Mouse (Mus musculus): ENCODE measurements around the gene Racgap1.

The Racgap1 gene

DNA sequence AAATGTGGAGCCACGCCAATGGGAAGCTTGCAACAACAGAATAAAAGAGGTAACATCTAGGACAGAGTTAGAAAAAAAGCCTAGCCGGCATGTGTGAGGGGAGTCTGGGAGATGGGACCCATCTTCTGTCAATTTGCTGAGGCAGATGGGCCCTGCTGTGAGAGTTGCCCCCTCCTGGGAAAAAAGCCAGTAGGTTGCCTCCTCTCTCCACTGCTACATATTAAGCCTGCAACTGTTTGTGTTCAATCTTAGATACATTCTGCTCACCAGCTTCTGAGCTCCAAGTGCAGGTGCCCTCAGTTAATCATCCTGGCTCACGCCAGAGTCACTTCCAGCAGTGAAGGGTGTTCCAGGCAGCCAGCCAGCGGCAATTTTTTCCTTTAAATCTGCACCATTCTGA is 31.6 kb downstream of the Racgap1 start:
- DNase-seq (ENCODE audit: low spot score in 2 of 2) = no peak

DNA sequence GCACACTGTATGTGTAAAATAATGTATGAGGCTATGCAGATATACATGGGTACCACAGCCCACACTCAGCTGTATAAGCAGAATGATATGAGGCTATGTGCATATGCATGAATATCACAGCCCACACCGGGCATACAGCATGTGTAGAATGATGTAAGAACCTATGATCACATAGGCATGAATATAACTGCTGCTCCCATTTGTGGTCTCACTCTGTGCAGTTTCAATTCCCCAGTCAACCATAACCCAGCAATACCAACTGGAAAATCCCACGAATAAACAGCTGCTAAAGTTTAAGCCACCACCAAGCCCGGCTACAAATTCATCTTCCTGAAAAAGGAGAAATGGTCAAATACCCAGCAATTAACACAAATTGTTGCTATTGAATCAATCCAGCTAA is 32.9 kb downstream of the Racgap1 start:
- no peak for DNase-seq (ENCODE audit: low spot score in 2 of 2)

DNA sequence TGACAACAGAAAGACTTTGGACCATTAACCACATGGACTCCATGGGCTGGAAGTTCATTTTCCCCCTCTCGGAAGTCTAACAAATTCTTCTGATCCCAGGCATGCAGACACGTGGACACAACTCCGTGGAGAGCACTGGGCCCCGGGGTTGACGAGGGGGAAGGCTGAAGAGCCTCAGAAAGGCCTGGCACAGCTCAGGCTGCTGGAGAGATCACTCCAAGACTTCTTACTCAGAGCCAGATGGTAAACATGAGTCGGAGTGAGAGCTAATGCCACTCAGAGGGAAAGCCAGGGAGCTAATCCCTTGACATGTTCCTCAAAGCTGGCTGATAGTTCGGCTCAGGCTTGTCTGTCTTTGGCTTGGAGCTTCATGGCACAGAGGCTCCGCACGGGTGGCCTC is 36.2 kb downstream of the Racgap1 start:
- DNase-seq (ENCODE audit: low spot score in 2 of 2) = no peak

DNA sequence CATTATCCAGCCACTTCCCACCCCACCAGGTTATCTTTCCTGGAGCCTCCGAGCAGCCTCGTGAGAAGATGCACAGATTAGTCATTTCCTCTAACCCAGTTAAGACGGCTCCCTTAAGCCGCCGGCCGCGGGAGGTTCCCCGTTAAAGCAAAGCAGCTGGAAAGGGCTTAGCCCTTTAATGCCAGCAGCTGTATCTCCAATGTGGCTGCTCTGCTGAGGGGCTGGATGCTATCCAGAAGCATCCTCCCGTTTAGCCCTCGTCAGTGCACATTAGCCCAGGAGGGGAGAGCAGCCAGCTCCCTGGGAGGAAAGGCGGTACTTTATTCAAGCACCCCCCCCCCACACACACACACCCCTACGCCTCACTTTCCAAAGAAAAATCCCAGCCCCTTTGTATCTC is 36.7 kb downstream of the Racgap1 start:
- DNase-seq (ENCODE audit: low spot score in 2 of 2) = peak; percentile 23 to 48

DNA sequence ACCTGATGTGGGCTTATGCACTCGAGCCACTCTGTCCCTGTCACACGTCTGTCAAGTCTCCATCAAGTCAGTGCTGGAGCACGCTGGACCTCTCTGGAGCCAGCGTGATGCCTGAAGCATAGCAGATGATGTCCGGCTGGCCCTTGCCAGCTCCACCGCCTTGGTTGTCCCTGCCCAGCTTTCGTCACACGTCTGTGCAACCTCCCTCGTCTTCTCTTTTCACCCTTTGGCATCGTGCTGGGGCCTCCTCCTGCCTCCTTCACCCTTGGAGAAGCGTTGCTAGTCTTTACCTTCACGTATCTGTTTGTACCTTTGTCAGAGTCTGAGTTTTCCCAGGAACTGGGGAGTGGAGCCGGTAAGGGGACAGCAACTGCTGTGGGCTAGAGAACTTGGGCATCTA is 37.2 kb downstream of the Racgap1 start:
- DNase-seq (ENCODE audit: low spot score in 2 of 2) = no peak

DNA sequence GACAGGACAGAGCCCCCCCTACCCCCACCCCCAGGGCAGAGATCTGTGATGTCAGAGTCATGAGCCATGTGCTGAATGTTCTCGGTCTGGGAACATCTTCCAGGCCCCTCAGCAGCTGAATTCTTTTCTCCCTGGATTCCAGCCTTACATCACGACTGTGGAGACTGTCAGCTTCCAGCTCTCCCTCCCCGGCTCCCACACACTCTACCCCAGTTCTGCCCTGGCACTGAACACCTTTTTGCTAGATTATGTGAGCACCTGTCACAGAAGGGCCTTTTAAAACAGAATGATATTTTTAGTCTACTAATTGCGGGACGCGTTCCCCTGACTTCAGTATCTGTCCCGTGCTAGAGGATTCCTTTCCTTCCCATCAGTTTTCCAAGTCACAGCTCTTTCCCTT is 39.9 kb downstream of the Racgap1 start:
- no peak for DNase-seq (ENCODE audit: low spot score in 2 of 2)

DNA sequence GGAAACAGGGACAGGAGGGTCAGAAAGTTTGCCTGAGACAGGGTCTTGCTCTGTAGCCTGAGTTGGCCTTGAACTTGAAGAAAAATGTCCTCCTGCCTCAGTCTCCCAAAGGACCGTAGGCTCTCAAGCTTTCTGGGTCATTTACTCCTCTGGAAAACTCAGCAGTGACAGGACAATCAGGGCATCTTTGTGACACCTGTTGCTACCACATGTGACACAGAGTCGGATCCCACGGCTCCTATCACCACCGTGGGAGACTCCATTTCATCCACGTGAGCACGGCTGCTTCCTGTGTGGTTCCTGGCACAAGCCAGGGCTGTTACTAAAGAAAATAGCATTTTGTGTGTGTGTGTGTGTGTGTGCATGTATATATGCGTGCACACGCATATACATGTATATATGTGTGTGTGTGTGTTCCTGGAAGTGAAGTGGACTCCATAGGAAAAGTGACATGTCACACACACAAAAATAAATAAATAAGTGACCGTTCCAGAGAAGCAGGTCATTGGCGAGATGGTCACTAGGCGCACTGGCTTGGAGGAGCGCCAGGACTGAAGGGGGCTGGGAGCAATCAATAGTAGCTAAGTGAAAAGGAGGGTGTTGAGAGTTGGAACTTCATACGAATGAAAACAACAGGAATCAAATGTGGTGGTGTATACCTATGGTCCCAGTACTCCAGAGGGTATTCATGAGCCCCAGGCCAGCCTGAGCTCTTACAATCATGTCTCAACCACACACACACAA is 42.9 kb downstream of the Racgap1 start:
- no peak for DNase-seq (ENCODE audit: low spot score in 2 of 2)

DNA sequence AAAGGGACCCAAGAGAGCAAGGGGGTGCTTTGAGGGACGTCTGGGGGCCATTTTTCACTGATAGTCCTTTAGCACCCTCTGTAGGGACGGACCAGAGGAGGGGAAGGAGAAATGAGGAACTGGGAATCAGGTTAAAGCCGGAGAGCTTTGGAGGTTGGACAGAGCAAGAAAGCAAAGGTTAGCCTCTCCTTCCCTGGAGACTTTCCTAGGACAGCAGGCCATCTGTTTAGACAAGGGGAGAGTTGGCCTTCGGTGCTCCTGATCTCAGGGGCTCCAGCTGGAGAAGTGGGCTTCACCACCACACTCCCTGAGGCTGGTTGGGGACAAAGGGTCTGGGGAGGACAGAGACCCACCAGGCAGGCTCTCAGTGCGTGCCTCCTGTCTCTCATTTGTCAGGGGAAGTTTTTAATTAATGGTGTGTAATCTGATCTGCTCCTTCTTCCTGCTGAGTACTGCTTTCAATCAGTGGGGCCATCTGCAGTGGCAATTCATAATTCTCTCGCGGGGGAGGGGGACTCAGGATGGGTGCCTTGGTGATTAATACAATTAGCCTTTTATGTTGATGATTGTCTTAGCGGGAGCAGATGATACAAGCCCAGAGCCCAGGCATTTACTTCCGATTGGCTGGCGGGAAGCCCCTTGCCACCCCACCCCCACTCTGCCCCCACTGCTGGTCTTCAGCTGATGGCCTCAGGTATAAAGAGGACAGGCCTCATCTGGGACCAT is 43.9 kb downstream of the Racgap1 start:
- no peak for DNase-seq (ENCODE audit: low spot score in 2 of 2)

DNA sequence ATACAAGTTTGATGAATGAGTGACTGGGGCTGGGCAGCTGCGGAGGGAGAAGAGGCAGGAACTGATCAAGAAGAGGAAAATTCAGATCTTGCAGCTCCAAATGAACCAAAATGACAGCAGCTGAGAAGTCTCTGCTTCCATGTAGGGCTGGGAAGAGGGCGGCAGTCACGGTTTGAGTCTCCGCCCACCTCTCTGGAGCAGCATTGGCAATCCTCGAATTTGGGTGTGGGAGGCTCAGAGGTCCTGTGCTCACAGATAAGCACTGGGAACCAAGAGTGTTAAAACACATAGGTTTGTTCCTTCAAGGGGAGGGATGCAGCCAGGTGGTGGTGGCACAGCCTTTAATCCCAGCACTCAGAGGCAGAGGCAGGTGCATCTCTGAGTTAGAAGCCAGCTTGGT is 44.9 kb downstream of the Racgap1 start:
- DNase-seq (ENCODE audit: low spot score in 2 of 2) = no peak

DNA sequence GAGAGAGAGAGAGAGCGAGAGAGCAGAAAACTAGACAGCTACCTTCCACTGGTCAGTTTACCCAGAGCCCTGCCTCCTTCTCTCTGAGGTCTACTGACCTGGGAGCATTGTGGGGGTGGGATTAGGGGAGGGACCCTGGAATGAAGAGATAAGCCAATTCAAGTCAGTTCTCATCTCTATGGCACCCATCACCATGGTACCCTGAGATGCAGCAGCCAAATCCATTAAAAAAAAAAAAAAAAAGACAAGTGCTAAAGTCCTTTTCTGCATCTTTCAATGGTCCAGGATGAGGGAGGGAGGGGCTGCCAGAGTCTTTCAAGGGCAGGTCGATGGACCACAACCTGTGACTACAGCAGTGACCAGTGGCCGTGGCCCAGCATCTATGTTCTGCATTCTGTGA is 45.9 kb downstream of the Racgap1 start:
- DNase-seq (ENCODE audit: low spot score in 2 of 2) = no peak

DNA sequence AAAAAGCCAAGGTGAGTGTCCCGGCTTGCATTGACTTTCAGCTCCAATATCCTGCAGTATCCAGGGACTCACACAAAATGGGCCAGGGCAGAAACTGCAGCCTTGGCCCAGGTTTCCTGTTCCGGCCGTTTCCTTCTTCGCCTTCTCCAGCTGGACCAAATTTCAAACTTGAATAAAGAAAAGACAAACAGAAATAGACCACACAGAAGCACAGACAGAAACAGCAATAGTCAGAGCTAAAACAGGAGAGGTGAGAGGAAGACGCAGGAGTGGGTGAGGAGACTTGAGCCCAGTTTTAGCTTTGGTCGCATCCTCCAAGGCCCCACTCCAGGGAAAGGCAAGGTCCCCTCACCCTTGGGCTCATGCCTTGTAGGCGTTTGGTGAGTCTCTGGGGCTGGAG is 48.2 kb downstream of the Racgap1 start:
- no peak for DNase-seq (ENCODE audit: low spot score in 2 of 2)

DNA sequence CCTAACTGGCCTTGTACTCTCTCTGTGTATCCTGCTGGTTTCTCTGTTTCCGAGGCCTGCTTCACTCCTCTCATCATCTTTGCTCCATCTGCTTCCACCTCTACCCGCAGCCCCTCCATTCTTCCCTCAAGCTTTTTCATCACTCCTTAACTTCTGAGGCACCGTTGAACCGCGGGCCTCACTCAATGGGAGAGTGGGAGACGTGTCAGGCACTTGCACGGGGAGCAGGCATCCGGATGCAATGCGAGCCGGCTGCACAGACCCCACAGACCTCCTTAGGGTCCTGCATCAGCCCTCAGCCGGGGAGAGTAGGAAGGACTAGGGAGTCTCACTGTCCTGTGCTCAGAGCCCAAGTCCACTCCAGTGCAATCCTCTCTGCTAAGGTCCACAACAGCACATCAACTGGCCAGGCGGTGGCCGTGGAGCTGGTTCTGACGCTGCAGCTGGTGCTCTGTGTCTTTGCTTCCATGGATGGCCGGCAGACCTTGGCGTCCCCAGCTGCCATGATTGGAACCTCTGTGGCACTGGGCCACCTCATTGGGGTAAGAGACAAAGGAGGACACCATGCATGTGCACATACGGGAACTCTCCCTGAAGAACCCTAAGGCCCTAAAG is 49.1 kb downstream of the Racgap1 start:
- DNase-seq (ENCODE audit: low spot score in 2 of 2) = no peak

DNA sequence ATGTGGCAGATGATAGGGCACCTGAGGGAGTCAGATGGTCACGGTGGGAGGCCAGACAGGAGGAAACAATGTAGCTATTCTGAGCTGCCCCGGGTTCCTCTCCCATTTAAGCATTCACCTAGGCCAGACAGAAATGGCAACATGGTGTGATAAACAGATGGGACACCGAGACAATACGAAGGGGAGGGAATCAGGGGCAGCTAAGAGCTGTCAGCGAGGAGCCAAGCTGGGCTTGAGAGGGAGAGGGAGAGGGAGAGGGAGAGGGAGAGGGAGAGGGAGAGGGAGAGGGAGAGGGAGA is 49.7 kb downstream of the Racgap1 start:
- DNase-seq (ENCODE audit: low spot score in 2 of 2) = no peak

DNA sequence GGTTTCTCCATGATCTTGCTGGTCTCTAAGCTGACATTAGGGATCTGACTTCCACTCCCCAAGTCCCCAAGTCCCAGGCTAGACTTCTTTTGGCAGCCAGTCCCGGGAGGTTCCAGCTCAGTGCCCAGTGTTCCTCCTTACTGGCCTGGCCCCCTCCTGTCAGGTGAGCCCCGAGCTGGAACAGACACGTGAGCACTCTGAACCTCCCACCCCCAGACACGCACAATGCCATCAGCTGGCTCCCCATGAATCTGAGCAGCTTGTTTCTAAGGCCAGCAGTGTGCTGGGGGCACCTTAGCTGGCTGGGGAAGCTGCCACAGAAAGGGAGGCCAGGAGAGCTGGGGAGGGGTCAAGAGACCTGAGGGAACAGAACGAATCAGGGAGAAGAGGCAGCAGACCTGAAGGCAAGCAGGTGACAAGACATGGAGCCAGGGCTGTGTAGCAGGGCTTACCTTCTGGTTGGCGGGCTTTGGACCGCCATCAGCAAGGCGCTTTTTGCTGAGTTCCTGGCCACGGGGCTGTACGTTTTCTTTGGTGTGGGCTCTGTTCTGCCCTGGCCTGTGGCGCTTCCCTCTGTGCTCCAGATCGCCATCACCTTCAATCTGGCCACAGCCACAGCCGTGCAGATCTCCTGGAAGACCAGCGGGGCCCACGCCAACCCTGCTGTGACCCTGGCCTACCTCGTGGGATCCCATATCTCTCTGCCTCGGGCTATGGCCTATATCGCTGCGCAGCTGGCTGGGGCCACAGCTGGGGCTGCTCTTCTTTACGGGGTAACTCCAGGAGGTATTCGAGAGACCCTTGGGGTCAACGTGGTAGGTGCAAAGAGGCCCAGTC is 50.3 kb downstream of the Racgap1 start, which contains the start of gene Aqp6:
Aqp6 (plus strand) TSS at position 415 of the 837 bp plus-strand sequence.
- DNase-seq (ENCODE audit: low spot score in 2 of 2) = no peak

DNA sequence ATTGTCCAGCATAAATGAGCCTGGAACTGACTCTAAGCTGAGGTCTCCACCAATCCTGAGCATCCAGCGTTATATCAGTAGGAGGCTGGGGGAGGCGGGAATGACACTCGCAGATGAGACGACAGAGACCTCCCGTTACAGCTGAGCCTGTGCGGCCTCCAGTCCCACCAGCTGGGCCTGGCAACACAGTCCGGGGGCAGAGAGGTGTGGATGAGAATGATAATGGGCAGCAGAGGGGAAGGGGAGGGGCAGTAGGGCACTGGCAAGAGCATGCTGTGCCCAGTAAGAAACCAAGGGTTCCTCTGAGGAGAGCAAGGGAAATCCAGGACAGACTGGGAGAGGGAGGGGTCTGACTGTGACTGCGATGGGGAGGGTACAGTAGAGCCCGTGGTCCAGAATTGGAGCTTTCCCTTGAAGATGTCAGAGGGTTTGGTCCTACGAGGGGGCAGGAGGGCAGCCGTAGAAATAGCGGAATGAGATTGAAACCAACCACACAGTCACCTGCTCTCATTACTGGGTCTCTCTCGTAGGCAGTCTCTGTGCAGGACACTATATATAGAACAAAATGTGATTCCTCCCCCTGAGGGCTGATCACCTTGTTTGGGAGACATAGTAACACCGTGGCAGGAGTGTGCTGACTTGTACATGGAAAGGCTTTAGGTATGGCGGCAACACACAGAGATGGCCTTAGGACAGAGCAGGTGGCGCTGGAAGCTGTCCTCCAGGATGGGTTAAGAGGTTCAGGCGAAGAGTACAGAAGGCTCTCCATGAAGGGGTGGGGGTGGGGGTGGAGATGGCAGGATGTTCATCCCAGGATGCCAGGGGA is 52.0 kb downstream of the Racgap1 start:
- no peak for DNase-seq (ENCODE audit: low spot score in 2 of 2)

DNA sequence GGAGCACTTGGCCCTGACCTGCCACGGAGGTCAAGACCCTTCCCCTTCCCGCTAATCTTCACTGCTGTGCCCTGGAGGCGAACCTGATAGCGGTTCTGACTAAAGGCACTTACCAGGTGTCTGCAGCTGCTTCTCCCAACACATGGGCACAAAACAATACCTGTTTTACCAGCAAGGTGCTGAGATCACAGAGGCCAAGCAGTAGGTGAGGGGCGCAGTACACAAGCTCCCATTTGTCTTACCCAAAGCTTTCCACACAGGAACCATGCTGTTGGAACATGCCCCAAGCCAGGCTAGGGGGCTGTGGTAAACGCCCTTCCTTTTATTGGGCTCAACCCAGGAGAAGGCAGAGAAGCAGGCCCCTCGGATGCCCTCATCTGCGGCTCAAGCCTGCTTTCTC is 53.9 kb downstream of the Racgap1 start:
- no peak for DNase-seq (ENCODE audit: low spot score in 2 of 2)

DNA sequence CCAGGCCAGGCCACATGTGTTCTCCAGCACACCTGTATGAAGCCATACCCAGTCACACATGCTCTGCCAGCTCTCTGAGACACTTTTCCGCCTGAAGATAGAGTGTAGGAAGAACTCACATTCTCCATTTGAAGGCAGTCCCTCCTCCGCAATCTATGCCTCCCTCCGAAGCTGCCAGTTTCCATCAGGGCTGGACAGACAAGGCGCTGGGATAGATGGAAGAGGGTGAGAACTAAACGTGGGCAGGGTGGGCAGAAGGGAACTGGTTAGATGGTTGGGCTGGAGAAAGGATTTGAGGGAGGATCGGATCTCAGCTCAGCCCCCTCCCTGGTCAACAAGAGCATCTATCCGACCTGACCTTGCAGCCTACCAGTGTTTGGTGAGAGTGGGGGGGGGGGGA is 54.6 kb downstream of the Racgap1 start:
- DNase-seq (ENCODE audit: low spot score in 2 of 2) = no peak

DNA sequence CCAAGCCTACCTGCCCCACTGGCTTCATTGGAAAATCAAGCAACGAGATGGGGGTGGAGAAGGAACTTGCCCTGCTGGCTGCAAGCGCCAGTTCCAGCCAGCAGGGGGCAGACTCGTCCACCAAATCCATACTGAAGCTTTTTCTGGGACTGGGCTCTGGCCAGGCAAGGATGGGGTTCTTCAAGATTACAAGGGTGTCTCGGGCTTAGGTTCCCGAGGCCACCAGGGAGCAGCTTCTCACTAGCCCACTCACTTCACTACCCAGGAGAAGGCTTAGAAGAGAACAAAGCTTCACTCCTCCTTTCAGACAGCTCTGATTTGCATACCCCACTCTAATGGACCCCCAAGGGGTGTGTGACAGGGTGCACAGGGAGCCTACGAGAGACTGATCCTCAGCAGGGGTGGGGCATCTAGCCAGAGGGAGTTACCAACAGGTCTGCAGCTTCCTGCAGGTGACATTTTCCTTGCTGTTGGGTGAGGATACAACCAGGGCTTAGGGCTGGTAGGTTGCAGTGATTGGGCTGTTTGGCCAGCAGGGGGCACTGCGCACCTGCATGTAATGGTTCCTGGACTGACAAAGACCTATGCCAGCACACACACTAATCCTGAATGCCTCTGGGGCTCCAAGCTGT is 55.3 kb downstream of the Racgap1 start:
- DNase-seq (ENCODE audit: low spot score in 2 of 2) = peak; percentile 69 to 78

DNA sequence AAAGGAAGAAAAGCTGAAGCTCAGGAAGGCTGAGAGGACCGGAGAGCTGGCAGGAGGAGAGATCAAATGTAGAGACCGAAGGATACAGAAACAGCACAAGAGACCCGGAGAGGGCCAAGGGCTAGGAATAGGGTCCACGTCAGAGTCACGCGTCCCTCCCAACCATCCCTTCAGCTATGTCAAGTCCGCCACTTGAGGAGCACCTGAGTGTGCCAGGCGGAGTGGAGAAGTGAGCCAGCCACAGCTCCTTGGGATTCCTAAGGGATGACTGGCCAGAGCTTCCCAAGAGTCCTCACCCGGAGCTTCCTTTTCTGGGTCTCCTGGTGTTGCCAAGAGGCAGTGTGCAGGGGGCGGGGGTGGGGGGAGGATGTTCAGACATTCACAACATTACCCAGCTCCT is 56.5 kb downstream of the Racgap1 start:
- DNase-seq (ENCODE audit: low spot score in 2 of 2) = no peak

DNA sequence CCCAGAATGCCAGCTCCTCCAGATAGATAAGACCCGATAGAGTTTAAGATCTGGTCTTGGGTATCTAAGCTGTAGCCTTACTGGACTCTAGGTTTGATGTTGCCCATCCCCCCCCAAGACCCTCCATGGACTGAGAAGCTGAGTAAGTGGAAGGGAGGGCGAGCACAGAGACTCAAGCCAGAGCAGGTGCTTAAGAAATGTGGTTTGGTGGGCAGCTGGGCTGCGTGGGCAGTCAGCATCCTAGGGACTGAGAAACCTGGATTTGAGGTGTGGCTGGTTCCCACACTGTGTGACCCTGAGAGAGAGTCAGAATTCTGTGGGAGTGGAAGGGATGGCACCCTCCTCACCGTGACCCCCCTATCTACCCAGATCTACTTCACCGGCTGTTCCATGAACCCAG is 58.6 kb downstream of the Racgap1 start:
- DNase-seq (ENCODE audit: low spot score in 2 of 2) = no peak

DNA sequence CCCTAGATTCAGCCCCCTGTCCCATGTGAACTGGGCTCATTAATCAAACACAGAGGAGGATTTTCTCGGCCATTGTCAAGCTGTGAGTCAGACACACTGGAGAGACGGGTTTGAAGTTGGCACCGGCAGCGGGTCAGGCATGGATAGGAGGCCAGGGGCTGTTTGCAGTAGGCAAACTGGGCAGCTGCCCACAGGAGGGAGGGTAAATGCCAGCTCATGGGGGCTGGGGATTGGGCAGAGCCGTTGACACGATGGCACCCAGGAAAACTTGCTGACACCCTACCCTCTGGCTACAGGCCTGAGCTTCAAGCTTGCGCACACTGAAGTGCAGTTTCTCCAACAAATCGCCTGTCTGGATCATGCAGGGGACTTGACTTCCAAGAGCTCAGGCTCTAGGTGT is 59.3 kb downstream of the Racgap1 start:
- DNase-seq (ENCODE audit: low spot score in 2 of 2) = peak; percentile 30 to 54
